Mouse (Mus musculus) midbrain, postnatal 0 days (tissue): ENCODE data around the gene Ggn. TPM values are rescaled to one million over a fixed set of nuclear protein-coding genes. Genes with fewer than 3 reads are reported as not detected.

Experiments used
- ATAC-seq: fragments of 200-750 bp; cut with Nextera tagmentation; 2 replicates; pipeline ENCODE4 v1.8.0; 2017; ENCODE audit warnings: moderate number of reproducible peaks, mild to moderate bottlenecking, moderate TSS enrichment, moderate library complexity; ENCODE audit not compliant: low FRiP score
- DNase-seq: peaks from one replicate; pipeline ENCODE4 v3.0.0-alpha.2; 2015; ENCODE audit warnings: low spot score
- H3K27ac ChIP-seq: fragments of 300-500 bp; sonication (generic); 2 replicates; pipeline ENCODE4 v1.5.1; 2014; ENCODE audit warnings: low read depth, mild to moderate bottlenecking, low read length, mixed read lengths
- H3K27me3 ChIP-seq: fragments of 300-500 bp; sonication (generic); 2 replicates; pipeline ENCODE4 v1.6.1; 2014; ENCODE audit warnings: low read length, control low read depth, mixed read lengths; ENCODE audit not compliant: insufficient read depth
- H3K36me3 ChIP-seq: fragments of 300-500 bp; sonication (generic); 2 replicates; pipeline ENCODE4 v1.6.1; 2014; ENCODE audit warnings: low read length, control low read depth, mixed read lengths; ENCODE audit not compliant: insufficient read depth
- H3K4me1 ChIP-seq: fragments of 300-500 bp; sonication (generic); 2 replicates; pipeline ENCODE4 v1.6.1; 2014; ENCODE audit warnings: mild to moderate bottlenecking, control low read depth, antibody characterized with exemption, low read length, mixed read lengths; ENCODE audit not compliant: insufficient read depth
- H3K4me2 ChIP-seq: fragments of 300-500 bp; sonication (generic); 2 replicates; pipeline ENCODE4 v1.6.1; 2014; ENCODE audit warnings: low read depth, mild to moderate bottlenecking, low read length, mixed read lengths; ENCODE audit not compliant: poor library complexity, severe bottlenecking
- H3K4me3 ChIP-seq: fragments of 300-500 bp; sonication (generic); 2 replicates; pipeline ENCODE4 v1.5.1; 2014; ENCODE audit warnings: low read depth, mild to moderate bottlenecking, low read length, moderate library complexity
- H3K9ac ChIP-seq: fragments of 300-500 bp; sonication (generic); replicated peaks from 2 replicates; pipeline ENCODE4 v1.6.1; 2014; ENCODE audit warnings: mild to moderate bottlenecking, low read length, moderate library complexity, mixed read lengths; ENCODE audit not compliant: poor library complexity, severe bottlenecking
- H3K9me3 ChIP-seq: fragments of 300-500 bp; sonication (generic); 2 replicates; pipeline ENCODE4 v1.6.1; 2016; ENCODE audit warnings: low read length, control low read depth
- CTCF ChIP-seq: IDR thresholded peaks from 2 replicates; pipeline ENCODE4 v1.5.1; 2016; ENCODE audit warnings: antibody characterized with exemption, mild to moderate bottlenecking
- WGBS: fragments of 180-500 bp; shearing (Covaris S2); extraction: QIAGEN DNeasy Blood & Tissue Kit; methylation state at CpG from one replicate; pipeline ENCODE4 v1.1.7; 2014; 5-methylcytosine and 5-hydroxymethylcytosine counted together
- polyA plus RNA-seq: library from polyadenylated mRNA; unstranded; fragments of >200 nt; fragmentation: Nextera tagmentation; extraction: Ambion mirVana; gene quantifications from 2 replicates; pipeline ENCODE4 v1.2.1, GENCODE M21; 2015
- total RNA-seq: library from RNA; depleted of rRNA; stranded (reverse); fragments of >200 nt; gene quantifications from 2 replicates; pipeline ENCODE4 v1.2.3, GENCODE M21; 2014

Ggn gene
- total and polyA plus RNA-seq, 2 experiments from 2014 or later = 0.35 to 0.49 TPM

- H3K27ac ChIP-seq = peak within 1 kb of the TSS; percentile 86
- DNase-seq (peak; percentile 90), ATAC-seq (peak; percentile 85)
- H3K9ac ChIP-seq = peak within 1 kb of the TSS; percentile 78
- WGBS = 4% methylated on average over 54 of the region's 68 CpGs
- 0 out of 2 replicates have a peak, but pooled peaks cover 5% of the 10 kb centered on the region for H3K27me3 ChIP-seq
- H3K4me3 ChIP-seq = peak within 1 kb of the TSS; percentile 74
- H3K36me3 ChIP-seq = peaks cover 5% of the 10 kb centered on the region; the same call in 1 of the 2 replicates
- no peaks in the 10 kb centered on the region for H3K4me1 ChIP-seq
- peak within 1 kb of the TSS; percentile 89 for H3K4me2 ChIP-seq
- no peaks in the 10 kb centered on the region for H3K9me3 ChIP-seq
- peak; percentile 70 for TF ChIP-seq CTCF
Measured at GRCm38 (mm10) chr7:29155838-29156782, 13.9 kb upstream of the Ggn start, which contains the start of gene Fam98c. Gene Fam98c, minus strand, starts transcription at chr7:29156234.

- no peak overlapping the region for H3K9ac ChIP-seq
- no peak for ATAC-seq
- no peak overlapping the region for H3K4me2 ChIP-seq
- H3K4me3 ChIP-seq = no peak overlapping the region
- H3K27ac ChIP-seq = no peak overlapping the region
- 0 out of 2 replicates have a peak, but pooled peaks cover 5% of the 10 kb centered on the region for H3K27me3 ChIP-seq
- H3K4me1 ChIP-seq = no peaks in the 10 kb centered on the region
- no peak for TF ChIP-seq CTCF
- 2% methylated on average over 5 of the region's 5 CpGs for WGBS
- peak; percentile 22 for DNase-seq
- H3K9me3 ChIP-seq = no peaks in the 10 kb centered on the region
- H3K36me3 ChIP-seq = peaks cover 21% of the 10 kb centered on the region
Measured at GRCm38 (mm10) chr7:29158264-29158663, 11.7 kb upstream of the Ggn start.

GRCm38 (mm10) chr7:29162294-29162693 lies 7.7 kb upstream of the Ggn start:
- H3K9me3 ChIP-seq = no peaks in the 10 kb centered on the region
- ATAC-seq (no peak), DNase-seq (no peak)
- H3K36me3 ChIP-seq = peaks cover 31% of the 10 kb centered on the region
- H3K27ac ChIP-seq = no peak overlapping the region
- no peak overlapping the region for H3K4me2 ChIP-seq
- H3K27me3 ChIP-seq = 0 out of 2 replicates have a peak, but pooled peaks cover 5% of the 10 kb centered on the region
- H3K9ac ChIP-seq = no peak overlapping the region
- H3K4me3 ChIP-seq = no peak overlapping the region
- H3K4me1 ChIP-seq = 0 out of 2 replicates have a peak, but pooled peaks cover 3% of the 10 kb centered on the region
- TF ChIP-seq CTCF = no peak
- WGBS = 92% methylated on average over 5 of the region's 5 CpGs

- Histone ChIP-seq H3K4me1 (0 out of 2 replicates have a peak, but pooled peaks cover 4% of the 10 kb centered on the region), H3K27ac (no peak overlapping the region), H3K9ac (no peak overlapping the region), H3K4me3 (no peak overlapping the region), H3K36me3 (peaks cover 31% of the 10 kb centered on the region), H3K9me3 (no peaks in the 10 kb centered on the region), H3K4me2 (no peak overlapping the region), H3K27me3 (0 out of 2 replicates have a peak, but pooled peaks cover 5% of the 10 kb centered on the region)
- no peak for TF ChIP-seq CTCF
- ATAC-seq = no peak
- WGBS = 26% methylated on average over 9 of the region's 9 CpGs
- no peak for DNase-seq
Measured at GRCm38 (mm10) chr7:29162750-29163525, 7.1 kb upstream of the Ggn start.

GRCm38 (mm10) chr7:29167656-29168055 lies 2.4 kb upstream of the Ggn start:
- Histone ChIP-seq H3K4me1 (peaks cover 11% of the 10 kb centered on the region; the same call in 1 of the 2 replicates), H3K9me3 (no peaks in the 10 kb centered on the region), H3K9ac (peak overlapping the region; percentile 86; the same call in 1 of the 2 replicates), H3K4me2 (peak overlapping the region; percentile 71), H3K27me3 (peaks cover 11% of the 10 kb centered on the region), H3K4me3 (peak overlapping the region; percentile 77), H3K27ac (peak overlapping the region; percentile 89; the same call in 1 of the 2 replicates), H3K36me3 (peaks cover 15% of the 10 kb centered on the region)
- ATAC-seq (no peak), DNase-seq (no peak)
- no peak for TF ChIP-seq CTCF
- 15% methylated on average over 19 of the region's 19 CpGs for WGBS
